Mouse (Mus musculus): ENCODE measurements around the gene Brinp2.

DNA sequence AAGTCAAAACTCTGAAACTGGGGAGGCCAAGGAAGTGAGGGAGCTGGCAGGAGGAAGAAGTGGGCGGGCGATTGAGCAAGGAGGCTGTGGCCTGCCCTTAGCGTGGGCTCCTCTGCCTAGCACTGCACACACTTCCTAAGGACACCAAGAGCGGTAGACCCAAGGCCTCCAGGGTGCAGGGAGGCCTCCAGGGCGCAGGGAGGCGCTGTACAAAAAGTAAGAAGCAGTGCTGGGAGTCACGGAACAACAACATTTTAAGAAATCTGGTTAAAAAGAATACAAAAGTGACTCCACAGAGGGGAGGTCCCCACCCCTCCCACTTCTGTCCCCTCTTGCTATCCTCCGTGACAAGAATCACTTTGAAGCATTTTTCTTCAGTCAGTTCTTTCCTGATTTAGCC, 110.6 kb downstream of the Brinp2 start:
- no peak for TF ChIP-seq CTCF (IDR thresholded peaks at IDR 0.05; ENCODE audit: control insufficient read depth, insufficient read depth, low read length)
- no peak for TF ChIP-seq POLR2A (IDR thresholded peaks at IDR 0.05; ENCODE audit: borderline replicate concordance, control insufficient read depth, low read depth, low read length)

Measured in bone marrow, adult 2 months (tissue).